Mouse (Mus musculus) midbrain, embryonic 11.5 days (tissue): ENCODE data around the gene Sp1. TPM values are rescaled to one million over a fixed set of nuclear protein-coding genes. Genes with fewer than 3 reads are reported as not detected.

ENCODE experiments used
- ATAC-seq: fragments of 200-750 bp; cut with Nextera tagmentation; 2 replicates; pipeline ENCODE4 v1.8.0; 2017; ENCODE audit warnings: moderate TSS enrichment, moderate library complexity; ENCODE audit not compliant: low FRiP score
- DNase-seq: peaks from one replicate; pipeline ENCODE4 v3.0.0; 2015; ENCODE audit warnings: low spot score; ENCODE audit errors: missing footprints
- H3K27ac ChIP-seq: fragments of 300-500 bp; sonication (generic); 2 replicates; pipeline ENCODE4 v1.5.1; 2014; ENCODE audit warnings: low read depth, low read length
- H3K27me3 ChIP-seq: fragments of 300-500 bp; sonication (generic); 2 replicates; pipeline ENCODE4 v1.6.1; 2014; ENCODE audit warnings: mild to moderate bottlenecking, low read length, moderate library complexity, mixed read lengths; ENCODE audit not compliant: control insufficient read depth, insufficient read depth
- H3K36me3 ChIP-seq: fragments of 300-500 bp; sonication (generic); 2 replicates; pipeline ENCODE4 v1.6.1; 2014; ENCODE audit warnings: mild to moderate bottlenecking, low read length, moderate library complexity, mixed read lengths; ENCODE audit not compliant: control insufficient read depth, insufficient read depth
- H3K4me1 ChIP-seq: fragments of 300-500 bp; sonication (generic); 2 replicates; pipeline ENCODE4 v1.6.1; 2014; ENCODE audit warnings: low read length; ENCODE audit not compliant: control insufficient read depth, insufficient read depth
- H3K4me2 ChIP-seq: fragments of 300-500 bp; sonication (generic); 2 replicates; pipeline ENCODE4 v1.6.1; 2014; ENCODE audit warnings: mild to moderate bottlenecking, moderate library complexity
- H3K4me3 ChIP-seq: fragments of 300-500 bp; sonication (generic); 2 replicates; pipeline ENCODE4 v1.5.1; 2014; ENCODE audit warnings: low read depth, low read length
- H3K9ac ChIP-seq: fragments of 300-500 bp; sonication (generic); 2 replicates; pipeline ENCODE4 v1.6.1; 2014; ENCODE audit warnings: low read length
- H3K9me3 ChIP-seq: fragments of 300-500 bp; sonication (generic); 2 replicates; pipeline ENCODE4 v1.6.1; 2016; ENCODE audit warnings: low read length; ENCODE audit not compliant: control insufficient read depth
- WGBS: fragments of 180-500 bp; shearing (Covaris S2); extraction: QIAGEN DNeasy Blood & Tissue Kit; methylation state at CpG from one replicate; pipeline ENCODE4 v1.1.7; 2014; 5-methylcytosine and 5-hydroxymethylcytosine counted together
- polyA plus RNA-seq: library from polyadenylated mRNA; unstranded; fragments of >200 nt; fragmentation: Nextera tagmentation; extraction: Ambion mirVana; gene quantifications from 2 replicates; pipeline ENCODE4 v1.2.1, GENCODE M21; 2014

Gene Sp1
- polyA plus RNA-seq, 1 experiment from 2014 or later, result 11.2 TPM

DNA sequence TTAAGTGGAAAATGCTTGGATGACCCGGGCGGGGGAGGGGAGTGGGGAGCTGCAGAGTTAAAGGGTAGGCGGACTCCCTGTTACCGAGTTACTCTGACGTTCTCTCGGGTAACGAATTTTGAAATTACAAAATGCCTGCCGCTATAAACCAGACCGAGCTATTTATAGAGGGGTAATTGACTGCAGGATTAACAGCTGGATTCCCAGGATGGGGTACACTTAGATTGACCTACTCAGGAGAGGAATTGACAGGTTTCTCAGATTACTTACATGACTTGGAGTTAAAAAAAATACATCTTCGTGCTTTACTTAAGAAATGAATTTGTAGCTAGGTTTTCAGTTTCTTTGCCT lies 65.3 kb downstream of the Sp1 start:
- H3K36me3 ChIP-seq, result peaks cover 15% of the 10 kb centered on the region
- H3K4me3 ChIP-seq, result peak overlapping the region; percentile 89
- DNase-seq (no peak), ATAC-seq (peak; percentile 4; the same call in 1 of the 2 replicates)
- H3K9me3 ChIP-seq, result no peaks in the 10 kb centered on the region
- H3K4me2 ChIP-seq, result peak overlapping the region; percentile 63
- H3K27ac ChIP-seq, result peak overlapping the region; percentile 97
- peaks cover 6% of the 10 kb centered on the region; the same call in 1 of the 2 replicates for H3K4me1 ChIP-seq
- peak overlapping the region; percentile 94 for H3K9ac ChIP-seq
- no peaks in the 10 kb centered on the region for H3K27me3 ChIP-seq
- under 1% methylated on average over 10 of the region's 10 CpGs for WGBS

DNA sequence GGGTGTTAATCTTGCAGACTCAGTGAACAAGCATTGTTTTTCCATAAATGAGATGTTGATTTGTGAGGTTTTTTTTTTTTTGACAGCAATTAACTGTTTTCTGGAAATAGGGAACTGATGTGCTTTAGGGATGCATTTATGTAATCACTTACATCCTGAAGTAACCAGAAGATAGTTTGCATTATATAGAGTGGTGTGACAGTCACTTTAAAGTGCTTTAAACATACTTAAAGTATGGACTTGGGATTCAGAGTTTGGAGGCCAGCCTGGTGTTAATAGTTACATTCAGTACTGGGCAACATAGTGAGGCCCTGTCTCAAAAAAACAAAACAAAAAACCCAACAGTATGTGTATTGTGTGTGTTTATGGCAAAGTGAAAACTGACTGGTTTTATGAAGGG lies 65.8 kb downstream of the Sp1 start:
- Histone ChIP-seq H3K27ac (no peak overlapping the region), H3K4me1 (peaks cover 6% of the 10 kb centered on the region; the same call in 1 of the 2 replicates), H3K9me3 (no peaks in the 10 kb centered on the region), H3K9ac (no peak overlapping the region), H3K27me3 (no peaks in the 10 kb centered on the region), H3K4me2 (peak overlapping the region; percentile 63), H3K4me3 (peak overlapping the region; percentile 89), H3K36me3 (peaks cover 18% of the 10 kb centered on the region)
- peak; percentile 72 for DNase-seq
- no peak for ATAC-seq

DNA sequence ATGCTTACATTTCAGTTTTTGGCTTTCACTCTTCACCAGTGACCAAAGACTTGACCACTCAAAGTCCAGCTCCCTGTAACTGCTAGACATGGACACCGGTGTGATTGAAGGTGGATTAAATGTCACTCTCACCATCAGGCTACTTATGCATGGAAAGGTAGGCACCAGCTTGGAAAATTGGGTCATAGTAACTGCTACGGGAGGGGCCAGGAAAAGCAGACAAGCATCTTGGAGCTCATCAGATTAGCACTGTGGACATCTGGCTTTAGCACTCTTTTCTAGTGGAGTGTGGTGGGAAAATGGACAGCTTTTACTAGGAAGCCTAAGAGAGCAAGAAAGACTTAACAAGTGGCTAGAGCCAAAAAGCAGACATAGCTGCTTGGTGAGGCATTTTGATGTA lies 67.3 kb downstream of the Sp1 start:
- no peak overlapping the region for H3K4me2 ChIP-seq

DNA sequence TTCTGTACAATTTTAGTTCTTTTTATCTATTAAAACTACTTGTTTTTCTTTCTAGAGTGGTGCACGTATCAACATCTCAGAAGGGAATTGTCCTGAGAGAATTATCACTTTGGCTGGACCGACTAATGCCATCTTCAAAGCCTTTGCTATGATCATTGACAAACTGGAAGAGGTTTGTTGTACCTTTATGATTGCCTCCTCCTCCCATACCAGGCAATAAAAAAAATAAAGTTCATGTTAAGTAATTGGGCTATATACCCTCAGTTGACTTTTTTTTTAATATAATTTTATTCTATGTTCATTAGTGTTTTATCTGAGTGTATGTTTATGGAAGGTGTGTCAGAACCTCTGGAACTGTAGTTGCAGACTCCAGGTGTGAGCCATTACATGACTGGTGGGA lies 68.6 kb downstream of the Sp1 start:
- 91% methylated on average over 2 of the region's 2 CpGs for WGBS
- H3K9ac ChIP-seq, result no peak overlapping the region
- peaks cover 21% of the 10 kb centered on the region for H3K36me3 ChIP-seq
- DNase-seq (peak; percentile 79), ATAC-seq (no peak)
- H3K4me2 ChIP-seq, result no peak overlapping the region
- H3K4me3 ChIP-seq, result no peak overlapping the region
- H3K27ac ChIP-seq, result no peak overlapping the region
- H3K27me3 ChIP-seq, result no peaks in the 10 kb centered on the region
- H3K9me3 ChIP-seq, result no peaks in the 10 kb centered on the region
- H3K4me1 ChIP-seq, result peaks cover 6% of the 10 kb centered on the region; the same call in 1 of the 2 replicates

More for the DNA sequence above, 67.3 kb downstream of the Sp1 start:
- H3K9ac ChIP-seq, result no peak overlapping the region
- H3K4me1 ChIP-seq, result peaks cover 6% of the 10 kb centered on the region; the same call in 1 of the 2 replicates
- H3K9me3 ChIP-seq, result no peaks in the 10 kb centered on the region
- DNase-seq (peak; percentile 74), ATAC-seq (no peak)
- 80% methylated on average over 2 of the region's 2 CpGs for WGBS
- no peak overlapping the region for H3K27ac ChIP-seq
- H3K27me3 ChIP-seq, result no peaks in the 10 kb centered on the region
- no peak overlapping the region for H3K4me3 ChIP-seq
- peaks cover 18% of the 10 kb centered on the region for H3K36me3 ChIP-seq

DNA sequence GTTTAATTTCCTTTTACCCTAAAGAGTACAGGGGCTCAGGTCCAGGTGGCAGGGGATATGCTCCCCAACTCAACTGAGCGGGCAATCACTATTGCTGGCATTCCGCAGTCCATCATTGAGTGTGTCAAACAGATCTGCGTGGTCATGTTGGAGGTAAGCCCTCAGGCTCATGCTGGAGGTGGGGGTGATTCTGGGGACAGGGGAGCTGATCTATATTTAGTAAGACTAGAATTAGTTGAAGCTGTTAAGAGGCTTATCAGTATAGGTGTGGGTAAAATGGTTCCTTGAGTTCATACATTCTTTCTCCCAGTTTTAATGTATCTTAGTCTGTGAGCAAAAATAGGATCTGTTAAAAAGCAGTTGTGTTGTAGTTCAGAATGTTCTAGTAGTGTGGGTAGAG lies 77.2 kb downstream of the Sp1 start:
- no peak overlapping the region for H3K4me3 ChIP-seq
- no peak for DNase-seq
- no peaks in the 10 kb centered on the region for H3K27me3 ChIP-seq
- no peak for ATAC-seq
- H3K36me3 ChIP-seq, result peaks cover 36% of the 10 kb centered on the region
- H3K4me2 ChIP-seq, result no peak overlapping the region
- H3K4me1 ChIP-seq, result no peaks in the 10 kb centered on the region
- no peak overlapping the region for H3K27ac ChIP-seq
- 94% methylated on average over 3 of the region's 3 CpGs for WGBS
- no peaks in the 10 kb centered on the region for H3K9me3 ChIP-seq
- no peak overlapping the region for H3K9ac ChIP-seq

DNA sequence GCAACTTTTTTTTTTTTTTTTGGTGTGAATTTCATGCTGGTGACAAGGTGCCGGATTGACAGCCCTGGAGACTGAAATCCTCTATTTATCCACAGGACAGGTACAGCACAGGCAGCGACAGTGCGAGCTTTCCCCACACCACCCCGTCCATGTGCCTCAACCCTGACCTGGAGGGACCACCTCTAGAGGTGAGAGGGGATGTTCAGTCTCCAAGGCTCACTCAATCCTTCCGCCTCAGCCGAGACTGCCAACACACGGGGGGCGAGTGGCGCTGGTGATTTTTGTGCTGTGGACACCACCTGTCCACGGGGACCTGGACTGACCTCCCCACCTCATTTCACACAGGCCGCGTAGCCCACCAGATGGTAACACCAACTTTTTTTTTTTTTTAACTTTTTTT lies 79.9 kb downstream of the Sp1 start:
- ATAC-seq (no peak), DNase-seq (no peak)
- Histone ChIP-seq H3K4me1 (no peaks in the 10 kb centered on the region), H3K9ac (no peak overlapping the region), H3K9me3 (no peaks in the 10 kb centered on the region), H3K27ac (no peak overlapping the region), H3K27me3 (no peaks in the 10 kb centered on the region), H3K36me3 (peaks cover 39% of the 10 kb centered on the region), H3K4me2 (no peak overlapping the region), H3K4me3 (no peak overlapping the region)
- 91% methylated on average over 12 of the region's 12 CpGs for WGBS

Other genes starting within 250 kb of the Sp1 start
- 58.9 and 61.1 TPM in 2 replicates for gene Zfp740, start 202.9 kb upstream of the Sp1 start, polyA plus RNA-seq
- gene Csad, start 201.4 kb upstream of the Sp1 start, polyA plus RNA-seq, result 21.9 and 25.9 TPM in 2 replicates
- 0.15 and 0.55 TPM in 2 replicates for gene Itgb7, start 174.2 kb upstream of the Sp1 start, polyA plus RNA-seq
- 10.1 and 10.5 TPM in 2 replicates for gene Rarg, start 148.6 kb upstream of the Sp1 start, polyA plus RNA-seq
- 0.15 and 0.23 TPM in 2 replicates for gene Gm9918, start 135.6 kb upstream of the Sp1 start, polyA plus RNA-seq
- gene Mfsd5, start 126.7 kb upstream of the Sp1 start, polyA plus RNA-seq, result 50.8 and 53.0 TPM in 2 replicates
- gene Espl1, start 109.9 kb upstream of the Sp1 start, polyA plus RNA-seq, result 29.4 and 33.3 TPM in 2 replicates
- gene Pfdn5, start 80.0 kb upstream of the Sp1 start, polyA plus RNA-seq, result 404 and 408 TPM in 2 replicates
- gene Myg1, start 74.4 kb upstream of the Sp1 start, polyA plus RNA-seq, result 97.8 and 99.5 TPM in 2 replicates
- 76.5 and 82.5 TPM in 2 replicates for gene Aaas, start 55.4 kb upstream of the Sp1 start, polyA plus RNA-seq
- 0.51 and 0.90 TPM in 2 replicates for gene Sp7, start 39.0 kb upstream of the Sp1 start, polyA plus RNA-seq
- 0.37 TPM in 1 of 2 replicates, not detected in the other for gene Amhr2, start 39.2 kb downstream of the Sp1 start, polyA plus RNA-seq
- gene Prr13, start 52.9 kb downstream of the Sp1 start, polyA plus RNA-seq, result 92.7 and 110 TPM in 2 replicates
- 234 and 255 TPM in 2 replicates for gene Pcbp2, start 64.4 kb downstream of the Sp1 start, polyA plus RNA-seq
- gene Gm10337, start 97.6 kb downstream of the Sp1 start, polyA plus RNA-seq, result 6.7 TPM in 1 of 2 replicates, not detected in the other
- 16.4 and 19.7 TPM in 2 replicates for gene Map3k12, start 110.9 kb downstream of the Sp1 start, polyA plus RNA-seq
- gene Tarbp2, start 112.0 kb downstream of the Sp1 start, polyA plus RNA-seq, result 91.2 and 96.6 TPM in 2 replicates
- gene Npff, start 118.8 kb downstream of the Sp1 start, polyA plus RNA-seq, result 0.98 and 1.9 TPM in 2 replicates
- 0.08 TPM in 1 of 2 replicates, not detected in the other for gene Gm28047, start 218.9 kb downstream of the Sp1 start, polyA plus RNA-seq
- gene Atf7, start 219.3 kb downstream of the Sp1 start, polyA plus RNA-seq, result 9.8 and 13.1 TPM in 2 replicates